Mouse (Mus musculus) C2C12 (cell line): Measurements from ENCODE around the gene Fto.

ENCODE experiments used
- CEBPB ChIP-seq: IDR thresholded peaks from one replicate; pipeline ENCODE4 v1.6.1; 2011; ENCODE audit warnings: low read depth, mild to moderate bottlenecking, control low read depth, moderate library complexity
- CTCF ChIP-seq: IDR thresholded peaks from one replicate; pipeline ENCODE4 v1.5.1; 2011; ENCODE audit not compliant: control insufficient read depth, insufficient read depth, insufficient read length
- MAX ChIP-seq: IDR thresholded peaks from one replicate; pipeline ENCODE4 v1.6.1; 2011; ENCODE audit warnings: mild to moderate bottlenecking, control low read depth
- MYOD1 ChIP-seq: IDR thresholded peaks from one replicate; pipeline ENCODE4 v1.6.1; 2011; ENCODE audit warnings: low read depth; ENCODE audit not compliant: control insufficient read depth, insufficient read length
- USF1 ChIP-seq: IDR thresholded peaks from one replicate; pipeline ENCODE4 v1.6.1; 2011; ENCODE audit warnings: low read depth, mild to moderate bottlenecking, control low read depth, moderate library complexity

DNA sequence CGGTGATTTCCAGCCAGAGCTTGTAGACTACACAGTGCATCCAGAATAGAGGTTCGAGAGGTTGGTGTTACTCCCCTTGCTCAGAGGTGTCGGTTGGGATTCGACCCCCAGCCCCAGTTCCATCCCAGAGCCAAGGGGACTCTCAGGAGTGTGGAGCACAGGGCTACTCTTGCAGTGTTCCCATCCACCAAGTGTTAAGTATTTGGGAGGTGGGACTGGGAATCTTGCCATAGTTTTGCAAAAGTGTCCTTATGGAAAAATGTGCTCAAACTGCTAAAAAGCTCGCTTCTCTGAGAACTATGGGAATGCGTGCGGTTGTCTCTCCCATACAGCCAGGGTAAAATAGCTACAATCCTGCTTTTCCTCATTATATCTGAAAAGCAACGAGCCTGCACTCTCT lies 180.0 kb downstream of the Fto start:
- no peak for TF ChIP-seq MYOD1
- no peak for TF ChIP-seq CTCF
- TF ChIP-seq CEBPB, result no peak
- TF ChIP-seq MAX, result no peak
- TF ChIP-seq USF1, result no peak
